Mouse (Mus musculus) embryonic facial prominence, embryonic 12.5 days (tissue): Measurements from ENCODE around the gene Nif3l1. TPM values are rescaled to one million over a fixed set of nuclear protein-coding genes. Genes with fewer than 3 reads are reported as not detected.
A peak's percentile ranks its signal among the peaks of the same experiment; 100 is the strongest.

Experiments used
- ATAC-seq: fragments of 200-750 bp; cut with Nextera tagmentation; 2 replicates; pipeline ENCODE4 v1.8.0; 2017; ENCODE audit not compliant: insufficient number of reproducible peaks, insufficient read depth, low FRiP score, low TSS enrichment
- H3K27ac ChIP-seq: fragments of 300-500 bp; sonication (generic); 2 replicates; pipeline ENCODE4 v1.5.1; 2016; ENCODE audit warnings: mild to moderate bottlenecking
- H3K27me3 ChIP-seq: fragments of 300-500 bp; sonication (generic); 2 replicates; pipeline ENCODE4 v1.6.1; 2016; ENCODE audit warnings: mild to moderate bottlenecking, moderate library complexity
- H3K36me3 ChIP-seq: fragments of 300-500 bp; sonication (generic); 2 replicates; pipeline ENCODE4 v1.6.1; 2016; ENCODE audit warnings: mild to moderate bottlenecking
- H3K4me1 ChIP-seq: fragments of 300-500 bp; sonication (generic); 2 replicates; pipeline ENCODE4 v1.6.1; 2016
- H3K4me2 ChIP-seq: fragments of 300-500 bp; sonication (generic); replicated peaks from 2 replicates; pipeline ENCODE4 v1.6.1; 2016; ENCODE audit warnings: mild to moderate bottlenecking, moderate library complexity
- H3K4me3 ChIP-seq: fragments of 300-500 bp; sonication (generic); 2 replicates; pipeline ENCODE4 v1.5.1; 2016; ENCODE audit warnings: mild to moderate bottlenecking
- H3K9ac ChIP-seq: fragments of 300-500 bp; sonication (generic); 2 replicates; pipeline ENCODE4 v1.6.1; 2016; ENCODE audit warnings: mild to moderate bottlenecking, moderate library complexity
- H3K9me3 ChIP-seq: fragments of 300-500 bp; sonication (generic); 2 replicates; pipeline ENCODE4 v1.6.1; 2016; ENCODE audit warnings: mild to moderate bottlenecking, moderate library complexity
- WGBS: fragments of 180-500 bp; shearing (Covaris S2); methylation state at CpG from one replicate; pipeline ENCODE4 v1.1.7; 2016; 5-methylcytosine and 5-hydroxymethylcytosine counted together
- polyA plus RNA-seq: library from polyadenylated mRNA; unstranded; fragments of >200 nt; fragmentation: Nextera tagmentation; extraction: Ambion mirVana; gene quantifications from 2 replicates; pipeline ENCODE4 v1.2.1, GENCODE M21; 2016

The Nif3l1 gene
- 56.0 and 56.8 TPM in 2 replicates for polyA plus RNA-seq

DNA sequence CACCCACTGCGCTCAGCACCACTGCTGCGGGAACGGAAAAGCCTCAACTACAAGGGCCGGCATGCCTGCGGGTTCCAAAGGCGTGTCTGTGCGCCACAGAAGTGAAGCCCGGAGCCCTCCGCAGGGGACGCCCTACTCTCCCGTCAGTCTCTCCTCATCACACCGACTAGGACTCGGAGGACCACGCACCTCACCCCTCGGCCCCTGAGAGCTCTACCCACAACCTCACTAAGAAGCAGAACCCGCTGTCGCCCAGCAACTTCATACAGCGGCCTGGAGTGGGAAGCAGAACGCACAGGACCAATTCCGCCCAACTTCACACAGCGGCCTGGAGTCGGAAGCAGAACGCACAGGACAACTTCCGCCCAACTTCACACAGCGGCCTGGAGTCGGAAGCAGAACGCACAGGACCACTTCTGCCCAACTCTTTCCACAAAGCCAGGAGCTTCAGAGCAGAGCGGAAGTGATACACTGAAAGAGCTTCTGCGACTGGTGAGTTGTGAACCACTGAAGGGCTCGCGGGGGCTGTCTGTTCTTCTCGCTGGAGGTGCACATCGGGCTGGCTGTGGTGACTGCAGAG lies at the start of gene Nif3l1, which contains the start of gene Ppil3:
Nif3l1 (plus strand) TSS at position 9 of the 580 bp plus-strand sequence.
Ppil3 (minus strand) TSS at position 344 of the 580 bp plus-strand sequence.
- peak; percentile 93 for ATAC-seq
- WGBS = under 1% methylated on average over 33 of the region's 33 CpGs
- H3K36me3 ChIP-seq = peaks cover 39% of the 10 kb centered on the region

DNA sequence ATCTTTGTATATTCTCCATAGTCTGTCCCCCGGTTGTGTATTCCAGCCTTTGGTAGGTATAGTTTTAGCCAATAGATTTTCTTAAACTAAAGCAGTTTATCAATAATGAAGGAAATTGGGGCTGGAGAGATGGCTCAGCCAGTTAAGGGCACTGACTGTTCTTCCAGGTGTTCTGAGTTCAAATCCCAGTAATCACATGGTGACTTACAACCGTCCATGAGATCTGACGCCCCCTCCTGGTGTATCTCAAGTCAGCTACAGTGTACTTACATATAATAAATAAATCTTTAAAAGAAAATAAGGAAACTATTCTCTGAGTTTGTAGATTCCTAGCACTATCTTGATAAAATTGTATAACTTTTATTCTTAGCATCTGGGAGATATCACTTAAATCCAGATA lies 49.6 kb upstream of the Nif3l1 start:
- H3K4me3 ChIP-seq = no peak overlapping the region
- no peaks in the 10 kb centered on the region for H3K9me3 ChIP-seq
- ATAC-seq = no peak
- no peak overlapping the region for H3K9ac ChIP-seq
- H3K36me3 ChIP-seq = peaks cover 49% of the 10 kb centered on the region
- 87% methylated on average over 3 of the region's 3 CpGs for WGBS
- H3K27me3 ChIP-seq = no peaks in the 10 kb centered on the region
- H3K4me2 ChIP-seq = no peak overlapping the region
- H3K4me1 ChIP-seq = peaks cover 11% of the 10 kb centered on the region
- H3K27ac ChIP-seq = no peak overlapping the region

More for the DNA sequence above, at the start of gene Nif3l1, which contains the start of gene Ppil3:
- peak within 1 kb of the TSS; percentile 92 for H3K27ac ChIP-seq
- no peaks in the 10 kb centered on the region for H3K27me3 ChIP-seq
- H3K4me3 ChIP-seq = peak within 1 kb of the TSS; percentile 66
- peak within 1 kb of the TSS; percentile 72 for H3K4me2 ChIP-seq
- H3K9ac ChIP-seq = peak within 1 kb of the TSS; percentile 78
- peaks cover 21% of the 10 kb centered on the region for H3K4me1 ChIP-seq
- no peaks in the 10 kb centered on the region for H3K9me3 ChIP-seq

DNA sequence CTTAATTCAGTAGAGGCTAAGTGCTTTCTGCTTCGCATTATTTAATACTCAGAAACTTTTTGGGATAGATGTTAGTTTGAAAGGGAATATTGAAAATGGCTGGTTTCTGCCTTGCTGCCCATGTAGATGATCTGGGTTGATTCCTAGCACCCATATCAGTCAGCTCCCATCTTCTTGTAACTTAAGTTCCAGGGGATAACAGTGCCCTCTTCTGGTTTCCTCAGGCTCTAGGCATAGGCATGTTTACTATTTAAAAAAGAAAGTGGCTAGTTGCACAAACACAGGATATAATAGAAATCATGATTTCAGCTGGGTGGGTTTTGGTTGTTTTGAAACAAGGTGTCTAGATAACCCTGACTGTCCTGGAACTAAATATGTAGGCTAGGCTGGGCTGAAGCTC lies 48.8 kb upstream of the Nif3l1 start:
- H3K9ac ChIP-seq = no peak overlapping the region
- H3K36me3 ChIP-seq = peaks cover 57% of the 10 kb centered on the region
- ATAC-seq = no peak

DNA sequence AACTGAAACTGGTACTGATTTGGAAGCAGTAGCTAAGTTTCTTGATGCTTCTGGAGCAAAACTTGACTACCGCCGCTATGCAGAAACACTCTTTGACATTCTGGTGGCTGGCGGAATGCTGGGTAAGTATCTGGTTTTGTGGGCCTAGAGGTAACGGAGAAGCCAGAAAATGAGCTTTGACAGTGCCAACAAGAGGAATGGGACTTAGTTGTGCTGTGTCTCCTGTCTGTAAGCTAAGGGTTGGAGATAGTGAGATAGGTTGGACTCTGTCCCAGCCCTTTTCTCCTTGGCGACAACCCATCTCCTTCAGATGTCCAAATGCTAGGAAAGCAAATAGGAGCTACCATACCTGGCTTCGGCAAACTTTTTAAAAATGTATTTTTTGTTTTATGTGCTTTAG lies 47.2 kb upstream of the Nif3l1 start:
- WGBS = 97% methylated on average over 6 of the region's 6 CpGs
- no peak overlapping the region for H3K4me2 ChIP-seq
- no peak overlapping the region for H3K27ac ChIP-seq
- H3K9ac ChIP-seq = no peak overlapping the region
- no peaks in the 10 kb centered on the region; the same call in 1 of the 2 replicates for H3K4me1 ChIP-seq
- H3K27me3 ChIP-seq = no peaks in the 10 kb centered on the region
- peaks cover 71% of the 10 kb centered on the region for H3K36me3 ChIP-seq
- no peak overlapping the region for H3K4me3 ChIP-seq
- ATAC-seq = no peak
- H3K9me3 ChIP-seq = no peaks in the 10 kb centered on the region

More for the DNA sequence above, 48.8 kb upstream of the Nif3l1 start:
- H3K4me3 ChIP-seq = no peak overlapping the region
- peaks cover 8% of the 10 kb centered on the region for H3K4me1 ChIP-seq
- H3K27me3 ChIP-seq = no peaks in the 10 kb centered on the region
- no peak overlapping the region for H3K4me2 ChIP-seq
- H3K9me3 ChIP-seq = no peaks in the 10 kb centered on the region
- 97% methylated on average over 1 of the region's 1 CpGs for WGBS
- no peak overlapping the region for H3K27ac ChIP-seq

DNA sequence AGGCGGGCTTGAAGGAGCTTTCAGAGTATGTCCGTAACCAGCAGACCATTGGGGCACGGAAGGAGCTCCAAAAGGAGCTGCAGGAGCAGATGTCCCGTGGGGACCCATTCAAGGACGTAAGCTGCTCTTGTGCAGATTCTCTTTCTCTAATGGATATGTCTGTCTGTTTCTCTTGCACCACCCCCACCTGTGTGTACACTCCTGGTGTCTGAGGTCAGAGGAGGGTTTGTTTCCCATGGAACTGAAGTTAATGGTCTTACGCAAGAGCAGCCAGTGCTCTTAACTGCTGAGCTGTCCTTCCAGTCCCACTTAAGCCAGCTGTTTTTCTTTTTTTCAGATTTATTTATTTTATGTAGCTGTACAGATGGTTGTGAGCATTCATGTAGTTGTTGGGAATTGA lies 43.6 kb upstream of the Nif3l1 start:
- H3K4me3 ChIP-seq = no peak overlapping the region
- H3K4me1 ChIP-seq = no peaks in the 10 kb centered on the region
- 93% methylated on average over 6 of the region's 6 CpGs for WGBS
- peaks cover 80% of the 10 kb centered on the region for H3K36me3 ChIP-seq
- no peak overlapping the region for H3K27ac ChIP-seq
- no peaks in the 10 kb centered on the region for H3K9me3 ChIP-seq
- H3K4me2 ChIP-seq = no peak overlapping the region
- H3K9ac ChIP-seq = no peak overlapping the region
- no peak for ATAC-seq
- H3K27me3 ChIP-seq = no peaks in the 10 kb centered on the region

DNA sequence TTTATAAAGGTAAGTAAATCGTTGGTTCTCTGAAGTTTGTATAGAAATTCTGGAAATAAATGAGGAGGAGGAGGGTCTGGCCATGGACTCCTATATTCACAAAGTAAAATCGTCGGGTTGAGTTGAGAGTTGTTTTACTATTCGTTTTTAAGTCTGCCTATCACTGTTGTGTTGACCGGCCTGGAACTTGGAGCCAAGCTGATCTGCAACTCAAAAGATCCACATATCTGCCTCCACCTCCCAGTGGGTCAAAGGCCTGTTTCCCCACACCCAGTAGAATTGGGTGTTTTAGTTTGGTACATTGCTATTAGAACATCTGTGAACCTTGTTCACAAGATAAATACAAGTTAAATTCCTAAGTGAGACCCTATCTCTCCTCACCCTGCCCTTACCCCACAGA lies 41.2 kb upstream of the Nif3l1 start:
- Histone ChIP-seq H3K4me3 (no peak overlapping the region), H3K36me3 (peaks cover 65% of the 10 kb centered on the region), H3K4me2 (no peak overlapping the region), H3K4me1 (no peaks in the 10 kb centered on the region), H3K27me3 (no peaks in the 10 kb centered on the region), H3K9ac (no peak overlapping the region), H3K9me3 (no peaks in the 10 kb centered on the region), H3K27ac (no peak overlapping the region)
- WGBS = 91% methylated on average over 5 of the region's 5 CpGs
- no peak for ATAC-seq

DNA sequence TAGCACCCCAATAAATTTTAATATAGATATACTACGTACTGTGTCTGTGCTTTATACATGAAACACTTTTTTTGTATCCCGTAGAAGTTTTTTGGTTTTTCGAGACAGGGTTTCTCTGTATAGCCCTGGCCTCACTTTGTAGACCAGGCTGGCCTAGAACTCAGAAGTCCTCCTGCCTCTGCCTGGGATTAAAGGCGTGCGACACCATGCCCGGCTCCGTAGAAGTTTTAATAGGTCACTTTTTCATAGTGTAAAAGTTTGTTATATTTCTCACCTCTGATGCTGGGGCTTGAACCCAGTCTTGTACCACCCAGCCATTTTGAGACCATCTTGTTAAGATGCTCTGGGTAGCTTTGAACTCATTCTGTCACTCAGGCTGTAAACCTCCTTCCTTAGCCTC lies 37.6 kb upstream of the Nif3l1 start:
- Histone ChIP-seq H3K4me3 (no peak overlapping the region), H3K27me3 (no peaks in the 10 kb centered on the region), H3K9ac (no peak overlapping the region), H3K4me2 (no peak overlapping the region), H3K36me3 (peaks cover 60% of the 10 kb centered on the region), H3K27ac (no peak overlapping the region), H3K9me3 (no peaks in the 10 kb centered on the region), H3K4me1 (no peaks in the 10 kb centered on the region)
- ATAC-seq = no peak
- 98% methylated on average over 7 of the region's 7 CpGs for WGBS

DNA sequence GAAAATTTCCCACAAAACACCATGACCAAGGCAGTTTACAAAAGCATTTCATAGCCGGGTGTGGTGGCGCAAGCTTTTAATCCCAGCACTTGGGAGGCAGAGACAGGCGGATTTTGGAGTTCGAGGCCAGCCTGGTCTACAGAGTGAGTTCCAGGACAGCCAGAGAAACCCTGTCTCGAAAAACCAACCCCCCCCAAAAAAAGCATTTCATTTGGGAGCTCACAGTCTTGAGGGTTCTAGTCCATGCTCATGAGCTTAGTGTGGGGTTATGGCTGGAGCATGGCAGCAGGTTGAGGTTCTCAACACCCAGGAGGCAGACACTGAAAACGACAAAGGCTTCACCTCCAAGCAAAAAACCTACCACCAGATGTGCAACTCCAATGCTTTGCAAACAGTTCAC lies 36.8 kb upstream of the Nif3l1 start:
- Histone ChIP-seq H3K9ac (no peak overlapping the region), H3K4me2 (no peak overlapping the region), H3K4me1 (no peaks in the 10 kb centered on the region), H3K27me3 (no peaks in the 10 kb centered on the region), H3K36me3 (peaks cover 60% of the 10 kb centered on the region), H3K27ac (no peak overlapping the region), H3K4me3 (no peak overlapping the region), H3K9me3 (no peaks in the 10 kb centered on the region)
- ATAC-seq = no peak
- WGBS = 85% methylated on average over 6 of the region's 6 CpGs

DNA sequence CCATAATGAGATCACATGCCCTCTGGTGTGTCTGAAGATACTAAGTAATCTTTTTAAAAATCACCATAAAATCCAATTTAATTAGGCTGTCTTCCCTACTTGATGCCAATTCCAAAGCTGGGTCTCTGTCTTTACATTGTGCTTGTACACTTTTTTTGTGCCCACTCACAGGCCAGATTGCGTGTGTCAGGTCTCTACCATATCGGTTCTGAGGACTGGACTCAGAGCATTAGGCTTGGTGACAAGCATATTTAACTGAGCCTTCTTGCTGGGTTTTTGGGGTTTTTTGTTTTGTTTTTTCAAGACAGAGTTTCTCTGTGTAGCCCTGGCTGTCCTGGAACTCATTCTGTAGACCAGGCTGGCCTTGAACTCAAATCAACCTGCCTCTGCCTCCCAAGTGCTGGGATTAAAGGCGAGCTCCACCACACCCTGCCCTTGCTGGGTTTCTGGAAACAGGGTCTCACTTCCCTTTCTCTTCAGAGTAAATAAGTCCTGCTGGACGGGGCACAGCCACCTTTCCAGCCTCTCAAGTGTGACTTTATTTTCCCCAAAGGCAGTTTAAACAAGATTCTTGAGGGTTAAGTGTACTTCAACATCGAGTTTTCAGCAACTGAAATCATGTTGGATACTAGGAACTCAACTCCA lies 35.3 kb upstream of the Nif3l1 start:
- 80% methylated on average over 5 of the region's 5 CpGs for WGBS
- no peaks in the 10 kb centered on the region for H3K27me3 ChIP-seq
- ATAC-seq = no peak
- H3K4me2 ChIP-seq = no peak overlapping the region
- peaks cover 62% of the 10 kb centered on the region for H3K36me3 ChIP-seq
- H3K27ac ChIP-seq = no peak overlapping the region
- H3K9me3 ChIP-seq = no peaks in the 10 kb centered on the region
- H3K9ac ChIP-seq = no peak overlapping the region
- no peak overlapping the region for H3K4me3 ChIP-seq
- no peaks in the 10 kb centered on the region for H3K4me1 ChIP-seq

DNA sequence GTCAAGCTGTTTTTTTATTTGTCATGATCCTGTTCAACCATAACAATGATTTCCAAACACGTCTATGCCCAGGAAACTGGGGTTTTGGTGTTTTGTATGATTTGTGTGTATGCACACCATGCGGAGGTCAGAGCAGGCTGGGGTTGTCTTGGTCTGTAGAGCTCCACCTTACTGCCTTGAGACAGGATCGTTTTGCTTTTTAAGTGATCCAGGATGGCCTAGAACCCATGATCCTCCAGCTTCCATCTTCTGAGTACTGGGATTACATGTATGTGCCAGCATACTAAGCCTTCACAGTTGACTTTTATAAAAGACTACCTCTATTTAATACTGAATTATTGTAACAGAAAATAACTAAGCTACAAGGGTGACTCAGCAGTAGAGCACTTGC lies 34.8 kb upstream of the Nif3l1 start:
- no peak overlapping the region for H3K4me2 ChIP-seq
- H3K4me3 ChIP-seq = no peak overlapping the region
- H3K9me3 ChIP-seq = no peaks in the 10 kb centered on the region
- H3K27ac ChIP-seq = no peak overlapping the region
- peaks cover 66% of the 10 kb centered on the region for H3K36me3 ChIP-seq
- WGBS = 85% methylated on average over 3 of the region's 3 CpGs
- no peaks in the 10 kb centered on the region for H3K27me3 ChIP-seq
- no peaks in the 10 kb centered on the region for H3K4me1 ChIP-seq
- no peak for ATAC-seq
- no peak overlapping the region for H3K9ac ChIP-seq

DNA sequence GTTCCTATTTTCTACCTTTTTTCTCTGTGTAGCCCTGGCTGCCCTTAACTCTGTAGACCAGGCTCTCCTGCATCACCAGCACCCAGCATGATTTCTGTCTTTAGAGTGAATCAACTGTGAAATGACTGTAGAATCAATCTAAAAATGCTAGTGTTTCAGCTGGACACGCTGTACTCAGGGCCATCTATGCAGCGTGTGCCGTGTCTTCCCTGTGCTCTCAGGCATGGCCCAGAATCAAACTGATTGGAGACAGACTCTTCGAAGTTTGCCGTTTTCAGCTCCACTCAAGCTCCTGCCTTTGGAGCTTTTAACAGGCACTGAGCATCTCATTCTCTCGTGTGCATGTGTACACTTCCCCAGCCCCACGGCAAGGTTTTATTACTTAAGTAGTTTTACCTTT lies 34.2 kb upstream of the Nif3l1 start:
- Histone ChIP-seq H3K4me3 (no peak overlapping the region), H3K36me3 (peaks cover 65% of the 10 kb centered on the region), H3K27me3 (no peaks in the 10 kb centered on the region), H3K9ac (no peak overlapping the region), H3K4me1 (no peaks in the 10 kb centered on the region), H3K27ac (no peak overlapping the region), H3K4me2 (no peak overlapping the region), H3K9me3 (no peaks in the 10 kb centered on the region)
- WGBS = 94% methylated on average over 7 of the region's 7 CpGs
- no peak for ATAC-seq

DNA sequence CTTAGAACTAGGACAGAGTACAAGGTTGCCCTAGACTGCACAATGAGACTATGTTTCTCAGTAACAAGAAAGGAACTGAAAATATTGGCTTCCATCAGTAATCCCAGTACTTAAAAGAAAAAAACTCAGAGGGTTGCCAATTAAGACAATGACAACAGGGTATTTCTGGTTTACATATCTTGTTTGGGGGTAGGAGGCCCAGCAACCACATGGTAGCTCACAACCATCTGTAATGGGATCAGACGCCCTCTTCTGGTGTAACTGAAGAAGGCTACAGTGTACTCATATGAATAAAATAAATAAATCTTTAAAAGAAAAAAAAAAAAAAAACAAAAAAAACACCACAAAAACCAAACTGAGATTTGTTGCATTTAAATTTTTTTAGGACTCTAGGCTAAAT lies 29.5 kb upstream of the Nif3l1 start:
- WGBS = 33% methylated on average over 1 of the region's 1 CpGs
- ATAC-seq = no peak
- no peak overlapping the region for H3K27ac ChIP-seq
- no peak overlapping the region for H3K9ac ChIP-seq
- H3K27me3 ChIP-seq = no peaks in the 10 kb centered on the region
- H3K4me2 ChIP-seq = no peak overlapping the region
- H3K4me1 ChIP-seq = no peaks in the 10 kb centered on the region
- no peaks in the 10 kb centered on the region for H3K9me3 ChIP-seq
- H3K36me3 ChIP-seq = peaks cover 87% of the 10 kb centered on the region
- no peak overlapping the region for H3K4me3 ChIP-seq
